Mouse (Mus musculus): ENCODE data around the gene Pax2. TPM values are rescaled to one million over a fixed set of nuclear protein-coding genes. Genes with fewer than 3 reads are reported as not detected.

The Pax2 gene
- polyA plus RNA-seq, 1 experiment from 2014 or later: 0.08 TPM

DNA sequence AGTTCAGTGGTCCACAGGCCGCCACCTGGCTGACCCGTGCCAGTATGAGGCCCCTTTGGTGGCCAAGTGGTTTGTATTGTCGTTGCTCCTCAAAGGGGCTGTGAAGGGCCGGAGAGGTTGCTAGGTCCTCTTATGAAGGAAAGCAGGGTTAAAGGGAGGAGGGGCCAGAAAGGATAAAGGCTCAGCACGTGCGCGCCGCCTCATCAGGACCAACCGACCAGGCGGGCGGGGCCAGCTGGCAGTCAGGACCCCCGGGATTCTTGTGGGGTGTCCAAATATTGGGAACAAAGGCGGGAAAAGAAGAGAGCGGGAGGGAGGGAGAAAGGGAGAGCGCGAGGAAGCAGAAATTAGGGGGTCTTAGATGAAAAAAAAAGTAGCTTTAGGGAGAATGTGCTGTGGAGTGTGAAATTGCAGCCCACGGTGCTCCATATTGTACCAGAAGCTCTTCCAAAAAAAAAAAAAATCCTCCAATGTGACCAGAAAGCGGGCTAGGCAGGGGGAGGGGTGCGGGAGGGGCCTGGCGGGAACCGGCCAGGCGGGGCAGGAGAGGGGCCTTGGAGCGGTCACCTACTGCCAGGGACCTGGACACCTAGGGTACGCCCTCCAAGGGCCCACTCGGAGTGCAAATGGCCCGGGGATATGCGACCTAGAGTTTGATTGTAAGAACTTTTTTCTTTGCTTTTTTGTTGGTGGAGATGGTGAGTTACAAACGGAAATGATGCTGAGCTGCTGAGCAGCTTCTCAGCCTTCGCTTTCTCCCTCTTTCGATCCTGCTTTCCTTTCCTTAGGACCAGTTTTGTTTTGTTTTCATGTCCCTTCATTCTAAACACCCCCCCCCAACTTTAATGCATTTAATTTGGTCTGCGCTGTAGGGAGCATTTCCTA lies 3.5 kb upstream of the Pax2 start:
- H3K4me1 ChIP-seq (ENCODE audit: control insufficient read depth, insufficient read depth, low read length): peaks cover 17% of the 10 kb centered on the region
- no peak overlapping the region for H3K27ac ChIP-seq (replicated peaks; ENCODE audit: low read depth, low read length)
- H3K9ac ChIP-seq (ENCODE audit: low read length): no peak overlapping the region
- H3K4me2 ChIP-seq (ENCODE audit: low read depth, severe bottlenecking): no peak overlapping the region
- ATAC-seq (ENCODE audit: insufficient number of reproducible peaks, low FRiP score, low TSS enrichment, low read depth) (no peak), DNase-seq (ENCODE audit: low spot score) (peak; percentile 42)
- no peaks in the 10 kb centered on the region for H3K9me3 ChIP-seq (ENCODE audit: control insufficient read depth, low read length)
- 1% methylated on average over 31 of the region's 31 CpGs for WGBS
- no peaks in the 10 kb centered on the region for H3K36me3 ChIP-seq (ENCODE audit: control insufficient read depth, insufficient read depth, low read length)
- 0 out of 2 replicates have a peak overlapping the region, but pooled peaks have one; percentile 5 for H3K4me3 ChIP-seq (ENCODE audit: low read depth, low read length)
- peaks cover 98% of the 10 kb centered on the region for H3K27me3 ChIP-seq (ENCODE audit: control insufficient read depth, insufficient read depth, low read length)

DNA sequence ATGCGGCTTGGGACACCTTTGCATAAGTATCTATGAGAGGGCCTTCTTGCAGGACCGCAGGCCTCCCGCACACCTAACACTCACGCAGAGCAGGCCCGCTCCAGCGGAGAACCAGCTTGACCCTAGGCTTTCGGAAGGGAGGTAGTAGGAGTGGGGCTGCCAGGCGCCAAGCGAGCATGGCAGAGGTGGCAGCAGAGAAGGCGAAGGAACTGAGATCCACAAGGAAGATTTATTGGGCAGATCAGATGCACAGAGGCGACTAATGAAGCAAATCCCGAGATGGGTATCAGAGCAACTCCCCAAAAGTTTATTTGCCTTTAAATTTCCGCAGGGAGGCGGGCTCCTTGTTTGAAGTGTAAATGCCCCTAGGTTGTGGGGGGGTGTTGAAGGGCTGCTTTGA lies 2.5 kb upstream of the Pax2 start:
- H3K9ac ChIP-seq (ENCODE audit: low read length): no peak overlapping the region
- WGBS: 1% methylated on average over 14 of the region's 14 CpGs
- H3K27ac ChIP-seq (replicated peaks; ENCODE audit: low read depth, low read length): no peak overlapping the region
- H3K9me3 ChIP-seq (ENCODE audit: control insufficient read depth, low read length): no peaks in the 10 kb centered on the region
- ATAC-seq (ENCODE audit: insufficient number of reproducible peaks, low FRiP score, low TSS enrichment, low read depth) (no peak), DNase-seq (ENCODE audit: low spot score) (peak; percentile 46)
- no peak overlapping the region for H3K4me2 ChIP-seq (ENCODE audit: low read depth, severe bottlenecking)
- no peak overlapping the region for H3K4me3 ChIP-seq (ENCODE audit: low read depth, low read length)
- H3K27me3 ChIP-seq (ENCODE audit: control insufficient read depth, insufficient read depth, low read length): peaks cover 97% of the 10 kb centered on the region
- no peaks in the 10 kb centered on the region for H3K36me3 ChIP-seq (ENCODE audit: control insufficient read depth, insufficient read depth, low read length)
- peaks cover 17% of the 10 kb centered on the region for H3K4me1 ChIP-seq (ENCODE audit: control insufficient read depth, insufficient read depth, low read length)

DNA sequence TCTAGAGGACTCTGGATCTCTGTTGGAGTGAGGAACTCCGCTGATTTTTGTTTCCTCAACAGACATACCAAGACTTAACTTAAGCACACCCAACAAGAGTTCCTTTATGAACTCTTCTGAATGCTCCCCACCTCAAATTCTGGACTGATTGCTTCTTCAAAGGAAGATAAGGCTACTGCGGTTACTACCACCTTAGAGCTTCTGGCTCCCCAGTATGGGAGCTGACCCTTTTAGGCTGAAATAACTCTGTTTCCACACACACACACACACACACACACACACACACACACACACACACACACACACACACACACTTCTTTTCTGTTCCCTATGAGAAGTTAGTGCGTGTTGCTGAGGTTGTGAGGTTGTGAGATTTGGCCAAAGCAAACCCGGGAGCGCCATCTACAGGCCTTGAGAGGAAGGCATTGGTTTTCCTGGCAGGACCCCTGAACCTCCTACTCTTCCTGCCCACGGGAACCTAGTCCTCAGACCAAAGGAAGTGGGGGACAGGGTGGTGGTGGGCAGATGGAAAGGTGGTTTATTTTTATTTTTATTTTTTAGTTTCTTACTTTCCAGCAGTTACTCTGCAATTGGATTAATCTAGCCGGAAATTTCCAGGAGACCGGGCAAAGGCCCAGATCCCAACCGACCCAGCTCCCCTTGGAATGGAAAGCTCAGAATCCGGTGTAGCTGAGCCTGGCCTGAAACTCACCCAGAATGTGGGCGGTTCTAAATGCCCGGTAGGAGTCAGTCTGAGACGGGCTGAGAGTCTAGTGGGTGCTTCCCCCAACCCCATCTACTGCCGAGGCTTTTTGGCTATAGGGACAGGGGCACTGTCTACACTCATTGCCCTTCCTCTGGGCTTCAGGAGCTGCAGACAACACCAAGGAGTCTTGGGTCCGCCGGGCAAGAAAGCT lies 1.1 kb upstream of the Pax2 start:
- Histone ChIP-seq H3K4me1 (ENCODE audit: control insufficient read depth, insufficient read depth, low read length) (peaks cover 17% of the 10 kb centered on the region), H3K36me3 (ENCODE audit: control insufficient read depth, insufficient read depth, low read length) (no peaks in the 10 kb centered on the region), H3K9me3 (ENCODE audit: control insufficient read depth, low read length) (no peaks in the 10 kb centered on the region), H3K27me3 (ENCODE audit: control insufficient read depth, insufficient read depth, low read length) (peaks cover 93% of the 10 kb centered on the region), H3K4me3 (ENCODE audit: low read depth, low read length) (no peak overlapping the region), H3K4me2 (ENCODE audit: low read depth, severe bottlenecking) (no peak overlapping the region), H3K9ac (ENCODE audit: low read length) (no peak overlapping the region), H3K27ac (replicated peaks; ENCODE audit: low read depth, low read length) (no peak overlapping the region)
- under 1% methylated on average over 16 of the region's 16 CpGs for WGBS
- ATAC-seq (ENCODE audit: insufficient number of reproducible peaks, low FRiP score, low TSS enrichment, low read depth) (no peak), DNase-seq (ENCODE audit: low spot score) (peak; percentile 81)

GRCm38 (mm10) chr19:44755378-44755692 lies 510 bp upstream of the Pax2 start:
- H3K4me1 ChIP-seq (ENCODE audit: control insufficient read depth, insufficient read depth, low read length): peaks cover 17% of the 10 kb centered on the region
- H3K9me3 ChIP-seq (ENCODE audit: control insufficient read depth, low read length): no peaks in the 10 kb centered on the region
- ATAC-seq (ENCODE audit: insufficient number of reproducible peaks, low FRiP score, low TSS enrichment, low read depth) (no peak), DNase-seq (ENCODE audit: low spot score) (peak; percentile 62)
- no peak overlapping the region for H3K27ac ChIP-seq (replicated peaks; ENCODE audit: low read depth, low read length)
- peak overlapping the region; percentile 53; the same call in 1 of the 2 replicates for H3K4me2 ChIP-seq (ENCODE audit: low read depth, severe bottlenecking)
- no peak overlapping the region; the same call in 1 of the 2 replicates for H3K4me3 ChIP-seq (ENCODE audit: low read depth, low read length)
- H3K36me3 ChIP-seq (ENCODE audit: control insufficient read depth, insufficient read depth, low read length): no peaks in the 10 kb centered on the region
- 2% methylated on average over 13 of the region's 13 CpGs for WGBS
- H3K27me3 ChIP-seq (ENCODE audit: control insufficient read depth, insufficient read depth, low read length): peaks cover 94% of the 10 kb centered on the region
- H3K9ac ChIP-seq (ENCODE audit: low read length): no peak overlapping the region

- peak overlapping the region; percentile 27 for H3K4me3 ChIP-seq (ENCODE audit: low read depth, low read length)
- H3K4me1 ChIP-seq (ENCODE audit: control insufficient read depth, insufficient read depth, low read length): peaks cover 14% of the 10 kb centered on the region
- peak; percentile 72 for DNase-seq (ENCODE audit: low spot score)
- no peak for ATAC-seq (ENCODE audit: insufficient number of reproducible peaks, low FRiP score, low TSS enrichment, low read depth)
- under 1% methylated on average over 69 of the region's 71 CpGs for WGBS
- no peak overlapping the region for H3K27ac ChIP-seq (replicated peaks; ENCODE audit: low read depth, low read length)
- peaks cover 94% of the 10 kb centered on the region for H3K27me3 ChIP-seq (ENCODE audit: control insufficient read depth, insufficient read depth, low read length)
- no peaks in the 10 kb centered on the region for H3K36me3 ChIP-seq (ENCODE audit: control insufficient read depth, insufficient read depth, low read length)
- no peaks in the 10 kb centered on the region for H3K9me3 ChIP-seq (ENCODE audit: control insufficient read depth, low read length)
- H3K4me2 ChIP-seq (ENCODE audit: low read depth, severe bottlenecking): peak overlapping the region; percentile 53
- H3K9ac ChIP-seq (ENCODE audit: low read length): 0 out of 2 replicates have a peak overlapping the region, but pooled peaks have one; percentile 13
These were observed 781 bp downstream of the Pax2 start for GRCm38 (mm10) chr19:44756421-44757230.

GRCm38 (mm10) chr19:44757231-44757871 lies 1.5 kb downstream of the Pax2 start:
- WGBS: under 1% methylated on average over 38 of the region's 38 CpGs
- peak overlapping the region; percentile 53 for H3K4me2 ChIP-seq (ENCODE audit: low read depth, severe bottlenecking)
- H3K27me3 ChIP-seq (ENCODE audit: control insufficient read depth, insufficient read depth, low read length): peaks cover 94% of the 10 kb centered on the region
- no peaks in the 10 kb centered on the region for H3K9me3 ChIP-seq (ENCODE audit: control insufficient read depth, low read length)
- ATAC-seq (ENCODE audit: insufficient number of reproducible peaks, low FRiP score, low TSS enrichment, low read depth) (no peak), DNase-seq (ENCODE audit: low spot score) (peak; percentile 71)
- peak overlapping the region; percentile 27 for H3K4me3 ChIP-seq (ENCODE audit: low read depth, low read length)
- H3K4me1 ChIP-seq (ENCODE audit: control insufficient read depth, insufficient read depth, low read length): peaks cover 14% of the 10 kb centered on the region
- H3K9ac ChIP-seq (ENCODE audit: low read length): 0 out of 2 replicates have a peak overlapping the region, but pooled peaks have one; percentile 13
- H3K36me3 ChIP-seq (ENCODE audit: control insufficient read depth, insufficient read depth, low read length): no peaks in the 10 kb centered on the region
- no peak overlapping the region for H3K27ac ChIP-seq (replicated peaks; ENCODE audit: low read depth, low read length)

- Histone ChIP-seq H3K4me1 (ENCODE audit: control insufficient read depth, insufficient read depth, low read length) (peaks cover 11% of the 10 kb centered on the region), H3K9ac (ENCODE audit: low read length) (no peak overlapping the region)
These were observed 3.0 kb downstream of the Pax2 start for GRCm38 (mm10) chr19:44758846-44759245.

More at GRCm38 (mm10) chr19:44758846-44759245, 3.0 kb downstream of the Pax2 start:
- H3K27me3 ChIP-seq (ENCODE audit: control insufficient read depth, insufficient read depth, low read length): peaks cover 93% of the 10 kb centered on the region
- no peak overlapping the region for H3K27ac ChIP-seq (replicated peaks; ENCODE audit: low read depth, low read length)
- H3K9me3 ChIP-seq (ENCODE audit: control insufficient read depth, low read length): no peaks in the 10 kb centered on the region
- no peak overlapping the region for H3K4me3 ChIP-seq (ENCODE audit: low read depth, low read length)
- under 1% methylated on average over 28 of the region's 28 CpGs for WGBS
- H3K4me2 ChIP-seq (ENCODE audit: low read depth, severe bottlenecking): no peak overlapping the region
- DNase-seq (ENCODE audit: low spot score): peak; percentile 69
- no peaks in the 10 kb centered on the region for H3K36me3 ChIP-seq (ENCODE audit: control insufficient read depth, insufficient read depth, low read length)
- ATAC-seq (ENCODE audit: insufficient number of reproducible peaks, low FRiP score, low TSS enrichment, low read depth): no peak
